Mouse (Mus musculus) CH12.LX (cell line): ENCODE measurements around the gene Nap1l2. TPM values are rescaled to one million over a fixed set of nuclear protein-coding genes. Genes with fewer than 3 reads are reported as not detected.
A peak's percentile ranks its signal among the peaks of the same experiment; 100 is the strongest.

Source experiments
- DNase-seq: peaks from one replicate; pipeline ENCODE4 v3.0.0-alpha.2; 2013; ENCODE audit errors: extremely low read depth
- H3K27ac ChIP-seq: 2 replicates; pipeline ENCODE4 v1.5.1; 2012; ENCODE audit warnings: low read depth, mild to moderate bottlenecking, control low read depth, moderate library complexity; ENCODE audit not compliant: insufficient read depth
- H3K27me3 ChIP-seq: replicated peaks from 2 replicates; pipeline ENCODE3; 2012; ENCODE audit warnings: inconsistent platforms
- H3K36me3 ChIP-seq, 2 experiments: replicated peaks in 1 of 2; 2 replicates each; pipeline versions ENCODE3 to v1.6.1; 2012; ENCODE audit warnings: inconsistent platforms in 1 of 2, low read length in 1 of 2, mild to moderate bottlenecking in 1 of 2, mixed read lengths in 1 of 2, moderate library complexity in 1 of 2; ENCODE audit not compliant: control insufficient read depth in 1 of 2, insufficient read depth in 1 of 2
- H3K4me1 ChIP-seq, 2 experiments: 2 replicates each; pipeline ENCODE4 v1.6.1; 2012; ENCODE audit warnings: inconsistent platforms in 1 of 2, moderate library complexity in 1 of 2; ENCODE audit not compliant: insufficient read depth in 2 of 2, control insufficient read depth in 1 of 2
- H3K4me2 ChIP-seq: 2 replicates; pipeline ENCODE4 v1.6.1; 2012; ENCODE audit warnings: low read depth, mild to moderate bottlenecking, control low read depth; ENCODE audit not compliant: poor library complexity, insufficient read depth, severe bottlenecking
- H3K4me3 ChIP-seq, 3 experiments: fragments of 150-350 bp in 1 of 3; sonication (generic) in 1 of 3; replicated peaks in 1 of 3; 2 replicates each; pipeline versions ENCODE3 to v1.5.1; 2011 to 2012; ENCODE audit warnings: low read depth in 2 of 3, low read length in 2 of 3, mild to moderate bottlenecking in 2 of 3, moderate library complexity in 2 of 3, control low read depth in 1 of 3, improper control_type of control experiment in 1 of 3, inconsistent platforms in 1 of 3, mixed read lengths in 1 of 3; ENCODE audit not compliant: poor library complexity in 1 of 3
- H3K79me2 ChIP-seq: replicated peaks from 2 replicates; pipeline ENCODE4 v1.6.1; 2012; ENCODE audit warnings: mild to moderate bottlenecking, moderate library complexity; ENCODE audit not compliant: control insufficient read depth, poor library complexity, insufficient read depth, severe bottlenecking; ENCODE audit errors: extremely low read depth
- H3K9ac ChIP-seq: 2 replicates; pipeline ENCODE4 v1.6.1; 2012; ENCODE audit warnings: low read depth, mild to moderate bottlenecking, control low read depth, moderate library complexity; ENCODE audit not compliant: insufficient read depth
- H3K9me3 ChIP-seq: replicated peaks from 2 replicates; pipeline ENCODE3; 2012; ENCODE audit warnings: low read length, inconsistent platforms, mixed read lengths
- CTCF ChIP-seq, 2 experiments: IDR thresholded peaks in 1 of 2; conservative IDR thresholded peaks in 1 of 2; 2 replicates each; pipeline ENCODE4 v1.5.1; 2011 to 2012; ENCODE audit warnings: low read depth in 2 of 2, low read length in 2 of 2, improper control_type of control experiment in 1 of 2, inconsistent platforms in 1 of 2, mild to moderate bottlenecking in 1 of 2, moderate library complexity in 1 of 2
- IRF4 ChIP-seq: IDR thresholded peaks from 2 replicates; pipeline ENCODE4 v1.6.1; 2014; ENCODE audit warnings: low read depth, mild to moderate bottlenecking, inconsistent platforms, low read length, improper control_type of control experiment
- JUN ChIP-seq: IDR thresholded peaks from 2 replicates; pipeline ENCODE4 v1.6.1; 2011; ENCODE audit warnings: low read depth, mild to moderate bottlenecking, low read length, improper control_type of control experiment, moderate library complexity; ENCODE audit not compliant: insufficient read depth
- JUND ChIP-seq: conservative IDR thresholded peaks from 2 replicates; pipeline ENCODE4 v1.6.1; 2011; ENCODE audit warnings: low read depth, low read length, improper control_type of control experiment
- MEF2A ChIP-seq: IDR thresholded peaks from 2 replicates; pipeline ENCODE4 v1.6.1; 2014; ENCODE audit warnings: low read depth, mild to moderate bottlenecking, inconsistent platforms, low read length, improper control_type of control experiment, borderline replicate concordance
- MXI1 ChIP-seq: IDR thresholded peaks from 2 replicates; pipeline ENCODE4 v1.6.1; 2011; ENCODE audit warnings: mild to moderate bottlenecking, low read depth, low read length, improper control_type of control experiment
- PAX5 ChIP-seq: IDR thresholded peaks from 2 replicates; pipeline ENCODE4 v1.6.1; 2012; ENCODE audit warnings: low read length, inconsistent platforms, mixed read lengths
- POLR2A ChIP-seq: IDR thresholded peaks from 2 replicates; pipeline ENCODE4 v1.6.1; 2011; ENCODE audit warnings: low read depth, mild to moderate bottlenecking, improper control_type of control experiment, low read length
- POLR2AphosphoS2 ChIP-seq: IDR thresholded peaks from 2 replicates; pipeline ENCODE4 v1.6.1; 2011; ENCODE audit warnings: low read depth, low read length, improper control_type of control experiment
- RAD21 ChIP-seq: IDR thresholded peaks from 2 replicates; pipeline ENCODE4 v1.6.1; 2011; ENCODE audit warnings: low read depth, mild to moderate bottlenecking, low read length, improper control_type of control experiment, moderate library complexity
- SIN3A ChIP-seq: IDR thresholded peaks from 2 replicates; pipeline ENCODE4 v1.6.1; 2012; ENCODE audit warnings: low read length, improper control_type of control experiment, inconsistent platforms
- SMC3 ChIP-seq: IDR thresholded peaks from 2 replicates; pipeline ENCODE4 v1.6.1; 2011; ENCODE audit warnings: low read depth, low read length, improper control_type of control experiment
- TCF12 ChIP-seq: IDR thresholded peaks from 2 replicates; pipeline ENCODE4 v1.6.1; 2014; ENCODE audit warnings: low read depth, mild to moderate bottlenecking, inconsistent platforms, low read length, improper control_type of control experiment
- USF1 ChIP-seq: IDR thresholded peaks from 2 replicates; pipeline ENCODE4 v1.6.1; 2014; ENCODE audit warnings: low read depth, mild to moderate bottlenecking, inconsistent platforms, low read length, improper control_type of control experiment
- ZC3H11A ChIP-seq: IDR thresholded peaks from 2 replicates; pipeline ENCODE4 v1.6.1; 2012; ENCODE audit warnings: low read depth, mild to moderate bottlenecking, inconsistent platforms, low read length, improper control_type of control experiment
- ZKSCAN1 ChIP-seq: IDR thresholded peaks from 2 replicates; pipeline ENCODE4 v1.6.1; 2012; ENCODE audit warnings: low read depth, inconsistent platforms, low read length, improper control_type of control experiment, borderline replicate concordance
- dilution Hi-C: fragments of 300-500 bp; cut with MboI; formaldehyde crosslinking; loops from 2 replicates; pipeline ENCODE4 v1.14.3; 2020; ENCODE audit warnings: low sequenced_read_pairs; ENCODE audit not compliant: extremely low pct_unique_long_range_greater_than_20kb, extremely low pct_ligation_motif_present
- in situ Hi-C: fragments of 300-500 bp; cut with MboI; formaldehyde crosslinking; loops from 3 replicates; pipeline ENCODE4 v1.14.3; 2019; ENCODE audit warnings: low sequenced_read_pairs, low pct_ligation_motif_present, low pct_unique_long_range_greater_than_20kb, mixed read lengths
- polyA plus RNA-seq: library from polyadenylated mRNA; unstranded; fragments of >175 nt; gene quantifications from 2 replicates; pipeline ENCODE4 v1.2.1, GENCODE M21; 2012; ENCODE audit warnings: low read depth; ENCODE audit not compliant: insufficient read length
- total RNA-seq, 2 experiments: library from RNA; depleted of rRNA; stranded (reverse); fragments of 300-350 nt in 1 of 2; fragments of >200 nt in 1 of 2; gene quantifications; 2 replicates each; pipeline ENCODE4 v1.2.3; 2012 to 2014

Gene Nap1l2
- total and polyA plus RNA-seq, 3 experiments, result 1.3 to 3.9 (median 3.9) TPM

DNA sequence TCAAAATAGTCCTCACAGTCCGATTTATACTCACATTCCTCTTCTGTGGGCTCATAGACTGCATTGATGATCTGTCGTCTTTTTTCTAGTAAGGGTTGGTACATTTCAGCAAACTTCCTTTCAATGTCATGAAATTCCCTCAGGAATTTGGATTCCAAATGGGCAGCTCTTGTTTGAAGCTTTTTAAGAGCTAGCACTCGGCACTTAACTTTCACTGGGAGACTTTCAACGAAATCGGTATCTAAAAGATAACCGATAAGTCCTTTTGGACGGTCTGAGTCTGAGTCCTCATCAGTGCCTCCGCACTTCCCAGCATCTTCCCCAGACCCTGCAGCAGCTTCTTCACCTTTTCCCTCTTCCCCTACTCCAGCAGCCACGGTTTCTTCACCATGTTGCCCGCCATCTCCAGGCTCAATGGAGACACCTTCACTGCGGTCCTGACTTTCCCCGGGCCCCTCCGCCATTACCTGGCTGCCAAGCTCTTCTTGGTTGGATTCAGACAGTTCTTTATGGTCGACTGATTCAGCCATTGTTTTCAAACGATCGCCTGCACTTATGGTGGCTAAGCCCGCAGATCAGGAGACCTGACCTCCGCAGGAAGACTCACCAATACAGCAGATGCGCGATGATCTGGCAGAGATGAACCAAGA lies 534 bp downstream of the Nap1l2 start:
- Histone ChIP-seq H3K4me2 (peak overlapping the region; percentile 50), H3K9ac (peak overlapping the region; percentile 51), H3K27ac (peak overlapping the region; percentile 46; the same call in 1 of the 2 replicates)
- TF ChIP-seq POLR2AphosphoS2 (no peak), MXI1 (no peak), USF1 (no peak), PAX5 (no peak), JUN (no peak), ZKSCAN1 (no peak), TCF12 (no peak), POLR2A (no peak), SIN3A (no peak), JUND (no peak), IRF4 (no peak)
- TF ChIP-seq, all 38 proteins: peak for 0
- no peak for DNase-seq
- Histone ChIP-seq H3K4me3 (peak overlapping the region; percentile 20 to 68 (median 53)), H3K27me3 (no peaks in the 10 kb centered on the region), H3K36me3 (no peaks in the 10 kb centered on the region), H3K4me1 (no peaks in the 10 kb centered on the region; a peak in 1 of 4 replicates), H3K79me2 (no peaks in the 10 kb centered on the region), H3K9me3 (no peaks in the 10 kb centered on the region)
- in situ Hi-C loops, result no loop called here
- dilution Hi-C loops, result no loop called here

DNA sequence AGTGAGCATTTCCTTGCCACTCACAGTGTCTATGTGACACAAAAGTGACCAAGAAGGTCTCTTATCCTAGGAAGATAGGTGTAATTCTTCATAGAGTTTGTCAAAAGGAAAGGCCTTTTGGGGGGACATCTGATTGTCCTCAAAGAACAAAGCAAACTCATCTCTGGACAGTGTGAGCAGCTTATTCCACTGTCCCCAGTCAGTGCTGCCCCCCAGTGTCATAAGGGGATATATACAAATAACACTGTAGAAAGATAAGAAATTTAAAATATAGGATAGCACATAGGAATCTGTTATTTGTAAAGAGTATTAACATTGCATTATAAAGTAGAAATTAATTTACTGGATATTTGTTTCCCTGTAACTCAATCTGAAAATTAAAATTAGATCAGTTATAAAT lies 2.9 kb downstream of the Nap1l2 start:
- no peak overlapping the region for H3K9ac ChIP-seq
- no peaks in the 10 kb centered on the region for H3K79me2 ChIP-seq
- H3K27ac ChIP-seq, result no peak overlapping the region
- H3K4me1 ChIP-seq, result peaks cover 0 to 8% of the 10 kb centered on the region in 2 experiments; a peak in 2 of 4 replicates
- H3K27me3 ChIP-seq, result no peaks in the 10 kb centered on the region
- no peak overlapping the region for H3K4me3 ChIP-seq
- dilution Hi-C loops, result no loop called here
- H3K36me3 ChIP-seq, result no peaks in the 10 kb centered on the region
- DNase-seq, result peak; percentile 19
- no peaks in the 10 kb centered on the region for H3K9me3 ChIP-seq
- no peak overlapping the region for H3K4me2 ChIP-seq
- in situ Hi-C loops, result no loop called here
- TF ChIP-seq ZC3H11A (no peak), MEF2A (no peak), CTCF (conservative IDR thresholded peaks at IDR 0.05 in 1 of 2, IDR thresholded peaks at IDR 0.05 in 1 of 2; ENCODE audit: low read depth in 2 of 2, low read length in 2 of 2) (peak in 1 of 2 experiments; percentile 55; a peak in 2 of 4 replicates), SMC3 (peak; percentile 28), RAD21 (peak; percentile 45)
